Mouse (Mus musculus) E14TG2a.4 (cell line): ENCODE measurements at regions not wholly inside any gene's neighbourhood (a gene's known extent, or its start where the extent isn't known, plus 50 kb on each side); places are given as distances from the start of the nearest gene placed in this dataset.

Experiments used
- CTCF ChIP-seq: conservative IDR thresholded peaks from 2 replicates; pipeline ENCODE4 v1.5.1; 2014; ENCODE audit warnings: low read length
- POU5F1 ChIP-seq: IDR thresholded peaks from 2 replicates; pipeline ENCODE4 v1.6.1; 2014; ENCODE audit warnings: low read length, borderline replicate concordance

GRCm38 (mm10) chr15:62265484-62265937, 1342.7 kb upstream of the A1bg start:
- TF ChIP-seq CTCF: no peak
- TF ChIP-seq POU5F1: no peak
